In the genomic region with DNA sequence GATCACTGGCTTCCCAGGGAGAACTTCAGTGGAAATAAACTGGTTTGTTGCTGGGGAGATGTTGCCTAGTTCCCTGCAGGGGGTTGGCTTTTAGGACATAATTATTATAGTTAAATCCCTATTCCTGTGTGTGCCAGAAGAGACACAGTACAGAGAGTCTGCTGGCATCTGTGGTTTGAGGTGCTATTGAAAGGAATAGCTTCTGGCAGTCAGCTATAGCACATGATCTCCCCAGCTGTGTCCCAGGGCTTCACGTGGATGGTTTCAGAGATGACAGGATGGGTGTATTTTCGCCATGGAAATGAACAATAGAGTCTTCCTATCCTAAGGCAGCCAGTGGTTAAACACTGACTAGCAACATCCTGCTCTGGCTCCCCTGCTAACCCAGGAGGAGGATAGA, we compare ENCODE assay signal across 22 mouse cellular contexts. TPM values are rescaled to one million over a fixed set of nuclear protein-coding genes. Genes with fewer than 3 reads are reported as not detected.
DNase-seq lines count a peak whose midpoint lies in the region; ATAC-seq and TF ChIP-seq lines count a peak whose summit lies in the region.
"Had no signal": no experiment of that assay in that cellular context is flagged by ENCODE, and none has a peak within 500 bp of the region (broad histone marks: within the 10 kb centered on the region; RNA-seq: fewer than 3 reads in every experiment).

No protein-coding gene starts in this region.

- ATAC-seq in erythroid progenitor cell, adult 5-6 weeks (replicated peaks; ENCODE audit: low FRiP score, poor library complexity, severe bottlenecking) = no peak
- ATAC-seq: forebrain, embryonic 14.5 days; intestine, embryonic 15.5 days; liver, embryonic 12.5 days had no signal

- TF ChIP-seq CTCF in left cerebral cortex, adult 2 months (IDR thresholded peaks at IDR 0.05) = no peak

- H3K27ac ChIP-seq in left cerebral cortex, adult 2 months = peak overlapping the region; percentile 65
- H3K27ac ChIP-seq: embryonic facial prominence, embryonic 10.5 days; gastrocnemius, adult 2 months; intestine, embryonic 15.5 days; kidney, embryonic 15.5 days; liver, embryonic 12.5 days; midbrain, embryonic 10.5 days; stomach, embryonic 15.5 days had no signal

- DNase-seq in left cerebral cortex, adult 2 months (ENCODE audit: extremely low spot score in 1 of 2, low spot score in 2 of 2) = no peak
- no peak for DNase-seq in left cerebral cortex, adult 18-20 months (ENCODE audit: low spot score in 2 of 2)
- peak; percentile 52 for DNase-seq in right cerebral cortex, adult 18-20 months
- no peak for DNase-seq in right cerebral cortex, postnatal 14 days
- DNase-seq in layer of hippocampus, adult 9-11 months = peak; percentile 86
- DNase-seq in cerebellum, adult 8-10 months = no peak
- DNase-seq: cerebellum, postnatal 25 days; gastrocnemius, adult 2 months; heart, adult 18-20 months; heart, postnatal 4 days; left cerebral cortex, postnatal 4 days; lung, embryonic 14.5 days; lung, postnatal 4 days had no signal

- intact Hi-C loops in left cerebral cortex, adult 2 months (cut with DNase I) = no loop called here

- H3K4me3 ChIP-seq in left cerebral cortex, adult 2 months = no peak overlapping the region
- H3K4me3 ChIP-seq: embryonic facial prominence, embryonic 10.5 days; gastrocnemius, adult 2 months; intestine, embryonic 15.5 days; kidney, embryonic 15.5 days; liver, embryonic 12.5 days; midbrain, embryonic 10.5 days; myocyte; stomach, embryonic 15.5 days had no signal

RNA-seq across cellular contexts. Expression of a gene that starts 8.0 kb away (rescaled TPM):
- 100 to 1,000 TPM in 1 of 2 experiments, 10 to 100 TPM in 1; 91.0 to 101 TPM for total RNA-seq in left cerebral cortex, adult 2 months (2021)
- 10 to 100 TPM; 95.0 to 97.3 TPM for total RNA-seq in left cerebral cortex, adult 18-20 months (2021)
- total RNA-seq in erythroid progenitor cell, adult 5-6 weeks (2015; ENCODE audit: low replicate concordance) = 4.0 and 10.1 TPM in 2 replicates
- 2.8 and 8.0 TPM in 2 replicates for total RNA-seq in erythroid progenitor cell, adult 5-6 weeks (2017; ENCODE audit: low replicate concordance)

RNA-seq across cellular contexts. Expression of a gene that starts 22.6 kb away (rescaled TPM):
- 1 to 10 TPM; 1.3 to 1.4 TPM for total RNA-seq in left cerebral cortex, adult 2 months (2021)
- 1 to 10 TPM; 1.8 to 2.2 TPM for total RNA-seq in left cerebral cortex, adult 18-20 months (2021)
- not detected in 2 replicates for total RNA-seq in erythroid progenitor cell, adult 5-6 weeks (2015; ENCODE audit: low replicate concordance)
- total RNA-seq in erythroid progenitor cell, adult 5-6 weeks (2017; ENCODE audit: low replicate concordance) = not detected in 2 replicates
- total RNA-seq: gastrocnemius, adult 2 months; heart, postnatal 4 days had no signal

RNA-seq across cellular contexts. Expression of a gene that starts 35.9 kb away (rescaled TPM):
- 10 to 100 TPM; 37.7 to 45.2 TPM for total RNA-seq in left cerebral cortex, adult 2 months (2021)
- total RNA-seq in left cerebral cortex, adult 18-20 months (2021) = 10 to 100 TPM; 39.6 to 40.9 TPM
- 13.0 and 17.6 TPM in 2 replicates for total RNA-seq in erythroid progenitor cell, adult 5-6 weeks (2015; ENCODE audit: low replicate concordance)
- total RNA-seq in erythroid progenitor cell, adult 5-6 weeks (2017; ENCODE audit: low replicate concordance) = 41.5 and 46.1 TPM in 2 replicates

RNA-seq across cellular contexts. Expression of a gene that starts 47.7 kb away (rescaled TPM):
- total RNA-seq in left cerebral cortex, adult 2 months (2021) = 10 to 100 TPM; 32.1 to 32.6 TPM
- 10 to 100 TPM; 27.1 to 30.8 TPM for total RNA-seq in left cerebral cortex, adult 18-20 months (2021)
- 2.9 and 6.3 TPM in 2 replicates for total RNA-seq in erythroid progenitor cell, adult 5-6 weeks (2015; ENCODE audit: low replicate concordance)
- 15.9 and 34.0 TPM in 2 replicates for total RNA-seq in erythroid progenitor cell, adult 5-6 weeks (2017; ENCODE audit: low replicate concordance)

RNA-seq across cellular contexts. Expression of a gene that starts 56.0 kb away (rescaled TPM):
- not detected for total RNA-seq in left cerebral cortex, adult 2 months (2021)
- not detected for total RNA-seq in left cerebral cortex, adult 18-20 months (2021)
- not detected in 2 replicates for total RNA-seq in erythroid progenitor cell, adult 5-6 weeks (2015; ENCODE audit: low replicate concordance)
- total RNA-seq in erythroid progenitor cell, adult 5-6 weeks (2017; ENCODE audit: low replicate concordance) = not detected in 2 replicates
- total RNA-seq: gastrocnemius, adult 2 months; heart, postnatal 4 days; left cerebral cortex, postnatal 4 days had no signal

Comparison
In these comparisons a context has a peak if more than half of its experiments do, and no peak if none do; other contexts are left out.
1. DNase-seq: peak in right cerebral cortex, adult 18-20 months (single experiment) and layer of hippocampus, adult 9-11 months (single experiment); none in left cerebral cortex, adult 2 months (0 of 2), left cerebral cortex, adult 18-20 months (0 of 2), right cerebral cortex, postnatal 14 days (single experiment) and cerebellum, adult 8-10 months (single experiment).
2. RNA of a gene that starts 8.0 kb away (total RNA-seq): 91.0 to 101 TPM in left cerebral cortex, adult 2 months and 95.0 to 97.3 TPM in left cerebral cortex, adult 18-20 months; 2.8 to 10.1 TPM in erythroid progenitor cell, adult 5-6 weeks; every median in the first group is over 4 times any median in the second.